Mouse (Mus musculus) layer of hippocampus, adult 8-10 months (tissue): ENCODE data around the gene Plch2. TPM values are rescaled to one million over a fixed set of nuclear protein-coding genes. Genes with fewer than 3 reads are reported as not detected.

Experiments used
- DNase-seq, 2 experiments: peaks; one replicate each; pipeline ENCODE4 v3.0.0; 2022; ENCODE audit warnings: low spot score in 2 of 2
- total RNA-seq, 4 experiments: library from RNA; stranded (reverse); gene quantifications; 2 replicates each; pipeline ENCODE4 v1.2.4; 2022

The Plch2 gene
- total RNA-seq, 4 experiments from 2014 or later = 85.1 to 110 (median 94.9) TPM

GRCm38 (mm10) chr4:154996572-154997154 is 59.9 kb downstream of the Plch2 start:
- DNase-seq = no peak

DNA sequence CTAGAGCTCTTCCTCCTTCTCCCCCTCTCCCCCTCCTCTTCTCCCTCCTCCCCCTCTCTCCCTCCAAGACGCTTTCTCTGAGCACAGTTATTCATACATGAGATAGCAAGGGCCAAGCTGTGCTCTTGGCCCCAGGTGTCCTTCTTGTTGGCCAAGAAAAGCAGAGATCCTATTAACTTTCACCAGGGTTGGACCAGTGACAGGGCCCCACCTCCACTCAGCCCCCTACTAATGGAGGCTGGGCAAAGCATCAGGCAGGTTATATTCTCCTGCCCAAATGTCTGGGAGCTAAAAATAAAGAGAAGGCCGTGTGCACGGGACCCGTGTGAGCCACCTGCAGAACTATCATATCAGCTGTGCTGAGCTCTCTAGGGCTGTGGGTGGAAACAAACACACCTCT is 61.7 kb downstream of the Plch2 start:
- DNase-seq = no peak

DNA sequence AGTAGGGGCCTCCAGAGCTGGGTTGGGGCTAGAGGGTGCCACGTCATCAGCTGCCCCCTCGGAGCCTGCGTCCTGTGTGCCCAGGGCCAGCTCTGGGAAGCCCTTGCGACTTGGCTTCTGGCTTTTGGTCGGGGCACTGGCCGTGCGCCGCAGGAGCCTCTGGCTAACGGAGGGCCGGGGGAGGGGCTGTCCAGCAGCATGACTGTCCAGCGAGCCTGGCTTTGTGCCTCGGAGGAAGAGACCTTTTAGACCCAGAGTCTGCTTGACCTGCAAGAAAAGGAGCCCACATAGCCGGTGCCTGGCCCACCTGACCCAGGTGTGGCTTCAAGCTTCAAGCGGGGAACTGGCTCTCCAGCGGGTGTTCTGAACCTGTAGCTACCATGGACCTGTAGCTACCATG is 69.8 kb downstream of the Plch2 start:
- no peak for DNase-seq

DNA sequence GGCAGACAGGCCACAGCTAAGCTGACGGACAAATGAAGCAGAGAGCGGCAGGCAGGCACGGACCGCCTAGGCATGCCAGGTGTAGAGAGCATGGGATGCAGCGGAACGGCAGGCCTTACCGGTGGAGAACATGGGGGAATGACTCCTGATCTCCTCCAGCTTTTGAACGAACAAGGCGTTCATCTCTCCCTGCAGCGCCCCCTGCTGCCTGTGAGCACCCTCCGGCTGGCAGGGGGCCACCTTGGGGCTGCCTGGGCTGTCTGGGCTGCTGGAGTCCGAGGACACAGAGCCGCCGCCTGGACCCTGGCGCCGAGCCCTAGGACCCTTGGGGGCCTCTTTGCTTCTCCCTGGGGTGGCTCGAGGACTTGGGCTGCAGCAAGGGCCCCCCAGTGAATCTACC is 70.5 kb downstream of the Plch2 start:
- DNase-seq = peak; percentile 66 to 80

DNA sequence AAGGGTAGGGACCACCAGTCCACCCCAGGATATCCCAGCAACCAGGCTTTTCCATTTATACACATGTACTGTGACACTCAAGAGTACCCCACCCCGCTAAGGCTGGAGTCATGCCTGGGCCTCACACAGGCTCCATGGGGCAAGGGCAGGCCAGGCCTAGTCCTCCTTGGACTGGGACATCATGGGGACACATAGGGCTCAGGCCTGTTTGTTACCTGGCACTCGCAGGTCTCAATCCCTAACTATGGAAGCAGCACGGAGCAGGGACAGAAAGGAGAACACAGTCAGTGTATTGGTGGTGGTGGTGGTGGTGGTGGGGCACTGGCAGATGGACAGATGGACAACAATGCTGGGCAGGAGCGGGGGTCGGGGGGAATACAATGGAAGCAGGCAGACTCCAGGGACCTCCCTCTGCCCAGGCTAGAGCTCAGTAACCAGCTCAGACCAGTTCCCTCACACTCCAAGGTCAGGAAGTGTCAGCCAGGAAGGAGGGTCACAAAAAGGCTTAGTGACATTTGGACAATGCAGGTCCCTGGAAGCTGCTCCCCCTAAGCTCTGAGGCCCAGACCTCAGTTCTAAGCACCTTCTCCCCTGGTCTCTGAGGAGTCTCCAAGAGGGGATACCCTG is 71.3 kb downstream of the Plch2 start:
- no peak for DNase-seq

DNA sequence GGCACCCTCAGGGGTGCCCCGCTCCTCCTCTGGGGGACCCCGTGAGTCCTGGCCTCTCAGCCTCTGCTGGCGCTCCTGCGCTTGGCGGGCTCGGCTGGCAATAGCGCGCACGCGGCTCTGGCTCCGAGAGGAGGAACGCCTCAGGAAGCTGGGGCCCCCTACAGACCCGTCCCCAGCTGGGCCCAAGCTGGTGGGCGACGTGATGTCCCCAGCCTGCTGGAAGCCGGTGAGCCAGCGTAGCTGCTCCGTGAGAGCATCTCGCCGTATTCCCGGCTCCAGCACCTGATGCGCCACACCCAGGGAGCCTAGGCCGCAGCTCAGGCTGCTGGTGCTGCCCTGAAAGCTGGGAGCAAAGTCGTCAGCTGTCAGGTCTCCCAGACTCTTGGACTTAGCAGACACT is 72.8 kb downstream of the Plch2 start:
- no peak for DNase-seq

- DNase-seq = no peak
Measured at GRCm38 (mm10) chr4:154982247-154983120, 74.1 kb downstream of the Plch2 start.

- DNase-seq = peak; percentile 56 to 80
Measured at GRCm38 (mm10) chr4:154981530-154981929, 75.1 kb downstream of the Plch2 start.

DNA sequence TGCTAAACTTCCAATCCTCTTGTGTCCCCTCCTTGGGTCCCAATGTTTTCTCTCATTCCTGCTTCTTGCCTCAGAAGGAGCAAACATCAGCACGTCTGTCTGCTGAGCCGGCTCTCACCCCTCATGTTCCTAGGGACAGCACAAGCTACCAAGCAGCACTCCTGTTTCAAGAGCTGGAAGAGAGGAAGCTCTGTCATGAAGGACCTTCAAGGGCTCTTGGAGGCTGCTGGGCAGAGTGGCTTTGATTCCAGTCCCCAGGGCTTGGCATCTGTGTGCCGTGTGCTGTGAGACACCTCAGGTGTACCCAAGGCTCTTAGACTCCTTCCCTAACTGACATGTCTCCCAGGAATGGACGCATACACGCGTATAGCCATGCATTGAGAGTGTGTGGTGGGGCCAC is 75.5 kb downstream of the Plch2 start:
- DNase-seq = no peak

DNA sequence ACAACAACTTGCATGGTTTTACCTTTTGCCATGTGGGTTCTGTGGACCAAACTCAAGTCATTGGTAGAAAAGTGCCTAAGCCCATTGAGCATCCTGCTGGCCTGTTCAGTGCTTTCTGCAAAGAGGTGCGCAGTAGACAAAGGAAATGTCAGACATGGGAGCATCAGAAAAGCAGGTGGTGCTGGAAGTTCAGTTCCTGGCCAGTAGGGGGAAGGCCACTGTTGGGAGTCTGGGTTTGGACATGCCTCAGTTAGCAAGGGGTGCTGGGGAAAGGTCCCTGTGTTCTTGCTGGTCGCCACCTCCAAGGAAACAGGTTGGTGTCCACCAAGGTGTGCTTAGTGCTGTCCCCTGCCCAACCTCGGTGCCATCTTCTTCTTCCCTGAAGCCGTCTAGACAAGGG is 76.5 kb downstream of the Plch2 start:
- no peak for DNase-seq

GRCm38 (mm10) chr4:154974163-154974611 is 82.4 kb downstream of the Plch2 start:
- no peak for DNase-seq

- no peak for DNase-seq
Measured at GRCm38 (mm10) chr4:154972546-154972945, 84.0 kb downstream of the Plch2 start.

- peak in 1 of 2 experiments; percentile 65 for DNase-seq
Measured at GRCm38 (mm10) chr4:154967173-154967572, 89.4 kb downstream of the Plch2 start.

DNA sequence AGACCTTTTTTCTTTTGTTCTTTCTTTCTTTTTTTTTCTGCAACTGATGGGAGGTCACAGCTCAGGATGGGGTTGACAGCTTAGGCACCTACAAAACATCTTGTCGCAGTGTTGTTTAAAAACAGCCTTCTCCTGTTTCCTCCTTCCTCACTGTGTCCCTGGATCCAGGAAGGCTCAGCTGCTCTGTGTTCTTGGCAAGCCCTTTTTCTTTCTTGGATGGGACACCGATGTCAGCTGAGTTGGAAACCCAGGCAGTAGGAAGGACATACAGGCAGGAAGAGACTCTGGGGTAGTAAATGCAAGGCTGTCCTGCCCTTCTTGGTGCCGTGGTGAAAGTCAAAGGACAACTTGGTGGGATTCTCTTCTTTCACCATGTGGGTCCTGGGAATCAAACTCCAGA is 90.7 kb downstream of the Plch2 start:
- no peak for DNase-seq

GRCm38 (mm10) chr4:154964581-154965235 is 91.9 kb downstream of the Plch2 start:
- peak in 1 of 2 experiments; percentile 47 for DNase-seq

DNA sequence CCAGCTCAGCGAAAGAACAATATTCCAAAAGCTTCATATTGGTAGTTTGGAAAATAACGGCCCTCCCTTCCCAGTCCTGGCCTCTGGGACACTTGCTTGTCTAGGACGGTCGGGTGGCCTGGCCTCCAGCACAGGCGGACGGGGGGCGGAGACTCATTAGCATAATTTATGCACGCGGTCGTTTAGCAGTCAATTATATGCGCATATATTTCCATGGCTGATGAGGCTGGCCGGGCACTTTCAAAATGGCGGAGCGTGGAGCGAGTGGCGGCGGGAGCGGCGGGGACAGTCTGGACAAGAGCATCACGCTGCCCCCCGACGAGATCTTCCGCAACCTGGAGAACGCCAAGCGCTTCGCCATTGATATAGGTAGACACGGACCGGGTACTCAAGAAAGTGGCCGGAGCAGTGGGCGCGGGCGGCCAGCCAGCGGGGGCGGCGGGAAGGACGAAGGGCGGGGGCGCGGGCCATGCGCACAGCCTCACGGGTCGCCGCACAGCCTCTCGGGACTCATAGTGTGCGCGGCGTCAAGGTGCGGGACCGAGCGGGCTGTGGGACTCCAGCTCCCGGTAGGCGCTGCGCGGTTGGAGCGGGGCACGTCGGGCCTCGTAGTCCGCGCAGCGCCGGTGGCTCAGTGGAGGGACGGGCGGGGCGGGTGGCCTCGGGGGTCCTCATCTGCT is 92.5 kb downstream of the Plch2 start, which contains the start of gene Pank4:
Gene Pank4, plus strand, starts transcription at position 223 of the 680 bp plus-strand sequence.
- DNase-seq = peak; percentile 88 to 92

DNA sequence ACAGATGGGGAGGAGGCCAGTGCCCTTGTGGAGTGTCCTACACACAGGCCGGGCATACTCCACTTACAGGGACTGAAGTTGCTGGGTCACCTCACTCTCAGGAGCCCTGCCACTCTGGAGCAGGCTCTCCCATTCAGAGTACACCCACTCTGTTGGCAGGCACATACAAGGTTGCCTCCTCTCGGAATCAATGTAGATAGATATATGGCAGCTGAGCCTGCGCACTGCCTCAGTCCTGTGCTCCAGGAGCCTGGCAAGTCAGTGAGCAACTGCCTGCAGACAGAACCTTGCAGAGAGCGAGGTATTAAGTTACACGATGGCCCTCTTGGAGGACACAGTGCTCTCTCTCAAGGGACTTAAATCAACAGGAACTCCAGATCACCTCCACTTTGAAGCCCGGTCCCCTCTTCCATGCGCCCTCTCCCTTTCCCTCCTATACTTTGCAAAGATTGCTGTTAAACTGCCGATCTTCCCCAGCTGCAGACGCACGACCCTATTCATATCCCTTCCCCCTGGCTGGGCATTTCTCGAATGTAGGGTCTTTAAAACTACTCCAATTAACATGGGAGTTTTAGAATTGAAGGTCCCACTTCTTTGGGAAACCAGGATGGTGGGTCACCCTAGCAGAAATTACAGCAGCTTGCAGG is 93.3 kb downstream of the Plch2 start:
- peak in 1 of 2 experiments; percentile 39 for DNase-seq

GRCm38 (mm10) chr4:154962683-154963082 is 93.9 kb downstream of the Plch2 start:
- DNase-seq = no peak

DNA sequence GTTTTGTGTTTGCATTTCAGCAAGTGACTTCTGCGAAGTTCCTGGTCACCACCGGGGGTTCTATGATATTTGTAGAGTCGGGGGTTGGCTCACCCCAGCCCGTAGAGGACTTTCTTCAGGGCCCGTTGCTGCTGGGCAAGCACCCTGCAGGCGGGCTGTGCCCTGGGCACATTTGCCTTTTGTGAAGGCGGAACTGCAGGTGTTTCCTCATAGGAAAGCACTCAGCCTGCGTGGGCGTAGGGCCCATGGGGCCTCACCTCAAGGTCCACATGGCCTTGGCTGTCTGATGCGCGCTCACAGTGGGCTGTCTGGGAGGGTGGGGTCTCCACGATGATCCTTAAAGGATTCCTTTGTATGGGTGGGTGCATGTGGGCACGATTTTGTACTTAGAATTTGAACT is 94.7 kb downstream of the Plch2 start:
- DNase-seq = no peak

GRCm38 (mm10) chr4:154961226-154961738 is 95.3 kb downstream of the Plch2 start:
- no peak for DNase-seq
